Mouse (Mus musculus): Measurements from ENCODE around the gene Ssbp2. TPM values are rescaled to one million over a fixed set of nuclear protein-coding genes. Genes with fewer than 3 reads are reported as not detected.

Ssbp2 gene
- 169 and 179 TPM in 2 replicates for polyA plus RNA-seq (2016; fragmentation: Nextera tagmentation; extraction: Ambion mirVana)

DNA sequence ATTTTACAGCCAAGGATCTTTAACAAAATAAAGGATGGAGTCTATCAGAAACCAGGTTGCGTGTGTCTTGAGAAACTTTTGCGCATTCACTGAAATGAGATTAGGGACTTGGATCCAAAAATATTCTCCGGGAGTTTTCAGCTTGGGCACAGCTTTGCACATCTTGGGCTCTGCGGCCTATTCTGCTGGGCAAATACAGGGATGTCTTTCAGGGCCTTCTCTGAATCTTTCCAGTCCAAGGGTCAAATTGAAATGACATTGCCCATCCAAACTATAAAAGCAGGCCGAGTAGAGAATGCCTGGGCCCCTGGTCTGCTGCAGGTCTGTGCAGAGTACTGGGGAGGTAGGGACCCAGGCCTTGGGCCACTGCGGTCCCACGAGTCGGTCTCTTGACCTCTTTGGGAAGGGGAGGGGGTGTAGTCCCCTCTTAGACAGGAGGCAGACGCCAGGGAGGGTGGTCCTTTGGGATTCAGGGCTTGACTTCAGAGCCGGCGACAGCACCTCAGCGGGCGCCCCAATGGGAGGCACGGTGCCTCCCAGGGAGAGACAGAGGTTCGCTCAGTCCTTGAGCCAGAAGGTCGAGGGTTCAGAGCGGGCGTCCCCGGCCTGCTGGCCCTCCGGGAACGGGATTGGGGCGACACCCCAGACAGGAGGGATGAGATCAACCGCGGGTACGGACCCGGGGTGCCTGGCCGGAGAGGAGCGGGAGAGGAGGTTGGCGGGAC, at the start of gene Ssbp2:
TSS of gene Ssbp2 (plus strand) at position 388 of the 725 bp plus-strand sequence.
- Histone ChIP-seq H3K4me1 (peaks cover 26% of the 10 kb centered on the region), H3K9me3 (no peaks in the 10 kb centered on the region), H3K4me3 (peak within 1 kb of the TSS; percentile 97), H3K4me2 (replicated peaks) (peak within 1 kb of the TSS; percentile 88), H3K27me3 (no peaks in the 10 kb centered on the region), H3K27ac (replicated peaks) (peak within 1 kb of the TSS; percentile 97), H3K36me3 (no peaks in the 10 kb centered on the region), H3K9ac (replicated peaks) (peak within 1 kb of the TSS; percentile 95)
- ATAC-seq (ENCODE audit: low FRiP score, low read depth) = peak; percentile 27
- WGBS = 4% methylated on average over 27 of the region's 29 CpGs

DNA sequence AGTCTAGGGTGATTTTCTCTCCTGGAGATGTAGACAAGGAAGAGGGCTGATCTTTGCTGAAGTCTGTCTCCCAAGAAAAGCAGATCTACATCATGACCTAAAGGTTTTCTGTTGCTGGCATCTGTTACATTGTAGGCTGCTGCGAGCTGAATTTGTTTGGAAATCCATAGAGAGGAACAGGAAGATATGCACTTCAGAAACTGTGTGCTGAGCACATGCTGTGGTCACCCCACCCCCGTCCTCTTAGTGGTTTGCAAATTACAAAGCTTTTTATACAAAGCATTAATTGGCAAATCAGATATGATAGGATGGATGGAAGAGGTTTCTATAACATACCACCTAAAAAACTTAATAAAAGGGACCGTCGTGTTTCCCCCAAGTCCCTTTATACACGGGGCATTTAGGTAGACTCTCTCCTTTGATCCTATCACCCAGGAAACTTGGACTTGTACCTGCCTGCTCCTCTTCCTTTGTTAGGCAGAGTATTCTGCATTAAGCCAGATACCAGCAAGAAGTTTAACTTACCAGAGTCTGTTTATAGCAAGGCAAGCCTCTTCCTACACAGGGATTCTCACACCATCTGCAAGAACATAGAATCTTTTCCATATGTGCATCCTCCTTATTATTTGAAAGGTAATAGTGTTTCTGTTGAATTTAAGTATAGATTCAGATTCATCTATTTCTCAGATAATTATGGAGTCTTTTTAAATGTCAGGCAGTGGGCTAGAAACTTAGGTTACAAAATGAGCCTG, 46.2 kb upstream of the Ssbp2 start:
- H3K4me3 ChIP-seq = no peak overlapping the region
- no peak overlapping the region for H3K9ac ChIP-seq (replicated peaks)
- ATAC-seq (ENCODE audit: low FRiP score, low read depth) = no peak
- no peak overlapping the region for H3K4me2 ChIP-seq (replicated peaks)
- no peaks in the 10 kb centered on the region for H3K27me3 ChIP-seq
- WGBS = 90% methylated on average over 5 of the region's 5 CpGs
- no peaks in the 10 kb centered on the region for H3K9me3 ChIP-seq
- no peaks in the 10 kb centered on the region for H3K4me1 ChIP-seq
- H3K36me3 ChIP-seq = no peaks in the 10 kb centered on the region
- no peak overlapping the region for H3K27ac ChIP-seq (replicated peaks)

DNA sequence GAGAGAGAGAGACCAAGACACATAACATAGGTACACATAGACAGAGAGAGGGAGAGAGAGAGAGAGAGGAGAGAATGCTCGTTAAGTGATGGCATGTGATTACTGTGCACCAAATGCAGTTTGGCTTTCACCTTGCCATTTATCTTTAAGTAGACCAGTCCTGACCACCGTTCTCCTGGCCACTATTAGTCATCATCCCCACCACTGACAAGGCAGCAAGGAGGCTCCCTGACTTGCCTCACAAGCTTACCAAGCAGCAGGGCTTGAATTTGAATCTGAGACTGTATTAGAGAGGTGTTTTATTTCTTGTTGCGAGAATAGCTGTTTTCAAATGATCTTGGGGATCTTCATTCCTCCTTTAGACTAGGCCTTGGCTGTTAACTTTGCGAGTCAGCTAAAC, 44.2 kb upstream of the Ssbp2 start:
- ATAC-seq (ENCODE audit: low FRiP score, low read depth) = no peak
- H3K27ac ChIP-seq (replicated peaks) = no peak overlapping the region
- 71% methylated on average over 4 of the region's 4 CpGs for WGBS
- no peaks in the 10 kb centered on the region for H3K36me3 ChIP-seq
- H3K9me3 ChIP-seq = no peaks in the 10 kb centered on the region
- H3K9ac ChIP-seq (replicated peaks) = no peak overlapping the region
- no peaks in the 10 kb centered on the region for H3K27me3 ChIP-seq
- no peaks in the 10 kb centered on the region for H3K4me1 ChIP-seq
- no peak overlapping the region for H3K4me3 ChIP-seq
- H3K4me2 ChIP-seq (replicated peaks) = no peak overlapping the region

DNA sequence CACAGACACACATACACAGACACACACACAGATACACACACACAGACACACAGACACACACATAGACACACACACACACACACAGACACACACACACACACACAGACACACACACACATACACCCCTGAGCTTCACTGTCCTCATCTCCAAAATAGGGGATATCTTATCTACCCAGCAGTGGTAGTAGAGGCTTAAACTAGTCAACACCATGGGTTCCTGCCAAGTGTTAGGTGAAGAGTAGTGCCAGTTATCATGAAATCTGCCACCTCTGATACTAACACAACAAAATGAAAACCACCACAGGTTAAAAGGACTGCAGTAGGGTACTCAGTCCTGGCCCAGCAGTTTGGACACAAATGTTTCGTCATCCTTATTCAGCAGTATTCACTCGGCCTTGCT, 43.4 kb upstream of the Ssbp2 start:
- 90% methylated on average over 2 of the region's 2 CpGs for WGBS

DNA sequence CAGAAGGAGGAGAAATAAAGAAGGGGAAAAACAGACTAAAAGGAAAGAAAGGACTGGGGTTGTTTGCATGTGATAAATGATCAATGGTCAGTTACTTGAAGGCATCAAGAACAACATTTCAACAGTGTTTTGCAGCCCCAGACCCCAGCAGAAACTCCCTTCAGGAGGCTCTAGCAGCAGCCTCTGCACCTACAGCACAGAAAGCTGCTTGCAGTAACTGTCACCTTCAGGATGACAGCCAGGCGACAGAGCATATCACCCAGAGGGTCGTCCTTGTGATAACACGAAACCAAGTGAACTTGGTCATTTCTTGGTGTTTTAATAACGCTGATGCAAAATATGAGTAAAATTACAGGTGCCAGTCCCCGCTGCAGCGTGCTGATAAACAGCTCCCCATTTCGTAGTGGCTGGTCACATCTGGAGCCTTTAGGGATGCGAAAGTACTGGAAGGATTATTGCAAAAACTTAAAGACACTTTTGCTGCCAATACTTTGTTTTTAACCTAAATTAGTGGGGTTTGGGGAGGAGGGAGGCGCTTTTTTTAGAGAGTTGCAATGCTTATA, 38.6 kb upstream of the Ssbp2 start:
- H3K27me3 ChIP-seq = no peaks in the 10 kb centered on the region
- H3K36me3 ChIP-seq = no peaks in the 10 kb centered on the region
- no peak overlapping the region for H3K4me3 ChIP-seq
- no peak overlapping the region for H3K9ac ChIP-seq (replicated peaks)
- no peaks in the 10 kb centered on the region for H3K9me3 ChIP-seq
- 40% methylated on average over 9 of the region's 9 CpGs for whole genome bisulfite sequencing
- H3K27ac ChIP-seq (replicated peaks) = no peak overlapping the region
- peaks cover 12% of the 10 kb centered on the region for H3K4me1 ChIP-seq
- no peak for ATAC-seq (ENCODE audit: low FRiP score, low read depth)
- no peak overlapping the region for H3K4me2 ChIP-seq (replicated peaks)

More for the DNA sequence above, 43.4 kb upstream of the Ssbp2 start:
- no peaks in the 10 kb centered on the region for H3K27me3 ChIP-seq
- H3K4me1 ChIP-seq = peaks cover 5% of the 10 kb centered on the region
- no peak for ATAC-seq (ENCODE audit: low FRiP score, low read depth)
- no peak overlapping the region for H3K9ac ChIP-seq (replicated peaks)
- H3K27ac ChIP-seq (replicated peaks) = no peak overlapping the region
- H3K36me3 ChIP-seq = no peaks in the 10 kb centered on the region
- H3K4me2 ChIP-seq (replicated peaks) = no peak overlapping the region
- H3K4me3 ChIP-seq = no peak overlapping the region
- H3K9me3 ChIP-seq = no peaks in the 10 kb centered on the region

DNA sequence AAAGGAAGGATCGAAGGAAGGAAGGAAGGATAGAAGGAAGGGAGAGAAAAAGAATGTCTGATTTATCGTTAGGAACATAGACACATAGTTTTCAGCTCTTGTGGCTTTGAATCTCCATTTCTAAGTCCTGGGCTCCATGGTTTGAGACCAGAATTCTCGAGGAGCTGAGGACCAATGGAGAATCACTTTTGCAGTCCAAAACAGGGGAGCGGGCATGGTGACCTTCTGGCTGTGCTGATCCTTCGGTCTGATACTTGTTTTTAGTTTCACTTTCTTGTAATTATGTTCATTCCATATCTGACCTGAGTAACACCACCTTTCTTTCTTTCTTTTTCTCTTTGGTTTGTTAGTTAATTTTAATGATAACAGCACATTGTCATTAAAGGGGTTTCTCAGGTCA, 29.2 kb upstream of the Ssbp2 start:
- Histone ChIP-seq H3K27me3 (no peaks in the 10 kb centered on the region), H3K4me2 (replicated peaks) (no peak overlapping the region), H3K27ac (replicated peaks) (no peak overlapping the region), H3K36me3 (no peaks in the 10 kb centered on the region), H3K4me1 (peaks cover 13% of the 10 kb centered on the region; the same call in 1 of the 2 replicates), H3K9me3 (no peaks in the 10 kb centered on the region), H3K9ac (replicated peaks) (no peak overlapping the region), H3K4me3 (no peak overlapping the region)
- ATAC-seq (ENCODE audit: low FRiP score, low read depth) = no peak
- WGBS = 77% methylated on average over 5 of the region's 5 CpGs

DNA sequence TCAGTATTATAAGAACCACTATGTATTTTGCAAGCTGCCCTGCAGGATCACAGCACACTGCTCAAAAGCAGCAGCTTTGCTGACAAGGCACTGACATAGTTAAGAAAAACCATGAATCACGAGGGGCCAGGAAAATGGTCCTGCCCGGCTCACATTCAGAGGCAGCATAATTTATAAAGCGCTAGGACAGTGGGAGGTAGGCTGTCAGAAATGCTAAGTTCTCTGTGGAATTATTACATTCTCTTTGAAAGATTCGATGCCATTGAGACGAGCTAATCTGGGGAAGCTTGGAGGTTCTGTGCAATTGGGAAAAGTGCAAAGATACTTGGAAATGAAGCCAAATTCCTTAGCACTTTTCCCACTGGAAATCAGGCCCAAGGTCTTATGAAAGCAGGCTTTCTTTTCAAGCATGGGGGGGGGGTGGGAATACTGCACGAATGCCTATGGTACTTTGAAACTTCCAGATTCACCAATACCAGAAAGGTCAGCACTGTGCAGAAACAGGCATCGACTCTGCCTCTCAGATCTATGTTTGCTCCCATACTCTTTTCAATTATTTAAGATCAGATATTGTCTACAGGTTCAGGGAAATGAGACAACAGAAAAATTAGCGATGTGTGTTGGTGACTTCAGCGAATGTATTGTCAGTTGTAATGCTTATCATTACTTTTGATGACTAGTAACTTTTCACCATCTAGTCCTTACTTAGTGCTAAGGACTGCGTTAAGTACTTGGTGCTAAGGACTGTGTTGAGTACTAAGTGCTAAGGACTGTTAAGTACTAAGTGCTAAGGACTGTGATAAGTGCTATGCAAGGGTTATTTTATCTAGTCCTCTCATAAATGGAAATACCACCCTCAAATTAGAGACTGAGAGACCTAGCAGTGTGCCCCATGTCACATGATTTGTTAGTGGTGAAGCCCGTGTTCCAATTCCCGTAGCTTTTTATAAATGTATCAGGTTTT, 28.4 kb upstream of the Ssbp2 start:
- Histone ChIP-seq H3K9ac (replicated peaks) (no peak overlapping the region), H3K27me3 (no peaks in the 10 kb centered on the region), H3K27ac (replicated peaks) (no peak overlapping the region), H3K4me1 (peaks cover 11% of the 10 kb centered on the region; the same call in 1 of the 2 replicates), H3K4me3 (no peak overlapping the region), H3K9me3 (no peaks in the 10 kb centered on the region), H3K36me3 (no peaks in the 10 kb centered on the region), H3K4me2 (replicated peaks) (no peak overlapping the region)
- WGBS = 55% methylated on average over 12 of the region's 12 CpGs
- peak; percentile 65 for ATAC-seq (ENCODE audit: low FRiP score, low read depth)

DNA sequence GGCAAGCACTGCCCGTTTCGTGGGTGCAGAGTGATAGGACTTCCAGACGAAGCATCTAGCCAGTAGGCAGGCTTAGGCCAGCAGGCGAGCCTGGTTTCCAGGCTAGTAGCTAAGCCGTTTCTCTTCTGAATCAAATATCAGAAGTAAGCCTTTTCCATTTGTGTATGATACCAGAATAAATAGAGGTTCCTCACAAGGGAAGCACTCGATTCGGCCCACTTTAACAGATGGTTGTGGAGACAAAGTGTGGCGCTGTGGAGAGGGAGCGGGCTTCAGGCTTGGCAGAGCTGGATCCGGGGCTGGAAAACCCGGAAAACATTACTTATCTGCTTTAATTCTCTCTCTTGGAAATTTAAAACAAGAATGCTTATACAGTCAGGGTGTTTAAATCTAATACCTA, 27.1 kb upstream of the Ssbp2 start:
- H3K4me3 ChIP-seq = no peak overlapping the region
- H3K9ac ChIP-seq (replicated peaks) = no peak overlapping the region
- H3K4me1 ChIP-seq = peaks cover 11% of the 10 kb centered on the region; the same call in 1 of the 2 replicates
- no peak for ATAC-seq (ENCODE audit: low FRiP score, low read depth)
- H3K4me2 ChIP-seq (replicated peaks) = no peak overlapping the region
- 83% methylated on average over 11 of the region's 11 CpGs for WGBS
- no peaks in the 10 kb centered on the region for H3K9me3 ChIP-seq
- H3K27ac ChIP-seq (replicated peaks) = no peak overlapping the region
- no peaks in the 10 kb centered on the region for H3K27me3 ChIP-seq
- H3K36me3 ChIP-seq = no peaks in the 10 kb centered on the region

DNA sequence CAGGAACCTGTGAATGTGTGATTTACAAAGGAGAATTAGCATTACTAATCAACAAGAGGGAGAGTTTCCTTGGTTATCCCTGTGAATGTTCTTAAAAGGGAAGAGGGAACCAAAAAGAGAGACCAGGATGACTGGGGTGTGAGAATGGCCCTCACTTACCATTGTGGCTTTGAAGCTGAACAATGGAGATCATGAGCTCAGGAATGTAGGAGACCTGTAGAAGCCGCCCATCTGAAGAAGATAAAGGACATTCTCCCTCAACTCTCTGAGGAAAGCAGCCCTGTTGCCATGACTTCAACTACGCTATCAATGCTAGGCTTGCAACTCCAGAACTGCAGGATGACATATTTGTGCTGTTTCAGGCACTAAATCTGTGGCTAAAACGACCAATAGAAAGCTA, 22.2 kb upstream of the Ssbp2 start:
- WGBS = 66% methylated on average over 3 of the region's 3 CpGs
- Histone ChIP-seq H3K9me3 (no peaks in the 10 kb centered on the region), H3K27me3 (no peaks in the 10 kb centered on the region), H3K27ac (replicated peaks) (no peak overlapping the region), H3K4me1 (no peaks in the 10 kb centered on the region), H3K4me2 (replicated peaks) (no peak overlapping the region), H3K36me3 (no peaks in the 10 kb centered on the region), H3K4me3 (no peak overlapping the region), H3K9ac (replicated peaks) (no peak overlapping the region)
- ATAC-seq (ENCODE audit: low FRiP score, low read depth) = no peak

DNA sequence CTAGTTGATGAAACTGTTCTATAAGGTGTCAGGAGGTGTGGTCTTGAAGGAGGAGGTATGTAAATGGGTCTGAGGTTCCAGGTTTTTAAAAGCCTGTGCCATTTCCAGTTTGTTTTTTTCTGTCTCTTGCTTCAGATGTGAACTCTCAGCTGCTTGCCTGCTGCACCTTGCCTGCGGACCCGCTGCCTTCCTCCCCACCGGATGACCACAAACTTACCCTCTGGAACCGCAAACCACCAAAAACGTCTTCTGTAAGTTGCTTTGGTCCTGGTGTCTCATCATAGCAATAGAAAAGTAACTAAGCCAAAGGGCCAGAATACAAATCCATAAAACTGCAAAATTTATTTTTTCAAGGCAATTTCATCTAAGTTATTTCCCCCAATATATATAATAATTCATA, 18.6 kb upstream of the Ssbp2 start:
- Histone ChIP-seq H3K27ac (replicated peaks) (no peak overlapping the region), H3K9ac (replicated peaks) (no peak overlapping the region), H3K4me2 (replicated peaks) (no peak overlapping the region), H3K4me3 (no peak overlapping the region), H3K36me3 (no peaks in the 10 kb centered on the region), H3K27me3 (no peaks in the 10 kb centered on the region), H3K4me1 (peaks cover 4% of the 10 kb centered on the region), H3K9me3 (no peaks in the 10 kb centered on the region)
- 97% methylated on average over 5 of the region's 5 CpGs for WGBS
- no peak for ATAC-seq (ENCODE audit: low FRiP score, low read depth)

DNA sequence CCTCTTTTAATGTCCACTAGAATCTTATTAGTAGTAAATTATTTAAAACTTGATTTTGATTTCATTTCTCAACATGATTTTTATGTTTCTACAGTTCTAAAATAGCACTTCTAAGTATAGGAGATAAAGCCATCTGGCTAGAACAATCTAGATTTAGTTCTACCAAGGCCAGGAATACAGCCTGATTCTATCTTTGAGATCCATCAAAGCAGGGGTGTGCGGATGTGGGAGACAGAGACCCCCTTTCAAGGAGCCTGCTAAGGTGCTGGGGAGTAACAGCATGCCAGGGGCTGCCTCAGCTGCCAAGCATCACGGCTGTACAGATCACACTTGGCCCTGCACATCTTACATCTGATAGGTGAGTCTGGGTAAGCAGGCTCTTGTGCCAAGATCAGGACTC, 13.4 kb upstream of the Ssbp2 start:
- no peak overlapping the region for H3K4me2 ChIP-seq (replicated peaks)
- H3K27me3 ChIP-seq = no peaks in the 10 kb centered on the region
- ATAC-seq (ENCODE audit: low FRiP score, low read depth) = no peak
- H3K27ac ChIP-seq (replicated peaks) = no peak overlapping the region
- WGBS = 92% methylated on average over 2 of the region's 2 CpGs
- H3K36me3 ChIP-seq = no peaks in the 10 kb centered on the region
- H3K9ac ChIP-seq (replicated peaks) = no peak overlapping the region
- H3K9me3 ChIP-seq = no peaks in the 10 kb centered on the region
- peaks cover 4% of the 10 kb centered on the region for H3K4me1 ChIP-seq
- no peak overlapping the region for H3K4me3 ChIP-seq
